Comparison of ENCODE assay signal across 8 mouse cellular contexts in genomic region chr17:84179973-84180365, GRCm38 (mm10). TPM values are rescaled to one million over a fixed set of nuclear protein-coding genes. Genes with fewer than 3 reads are reported as not detected.
A peak's percentile ranks its signal among the peaks of the same experiment; 100 is the strongest.
DNase-seq lines count a peak whose midpoint lies in the region; ATAC-seq lines count a peak whose summit lies in the region.

No protein-coding gene starts in this region.

- no peak overlapping the region for H3K4me2 ChIP-seq in kidney, embryonic 14.5 days (replicated peaks; ENCODE audit: low read depth, low read length)
- H3K4me2 ChIP-seq in limb, embryonic 12.5 days = no peak overlapping the region

- 73% methylated on average over 4 of the region's 4 CpGs for WGBS in kidney, embryonic 14.5 days
- WGBS in limb, embryonic 12.5 days = 38% methylated on average over 4 of the region's 4 CpGs

- peaks cover 2% of the 10 kb centered on the region; the same call in 1 of the 2 replicates for H3K36me3 ChIP-seq in kidney, embryonic 14.5 days (ENCODE audit: control insufficient read depth, insufficient read depth, low read length)
- H3K36me3 ChIP-seq in limb, embryonic 12.5 days = peaks cover 6% of the 10 kb centered on the region; the same call in 1 of the 2 replicates

- intact Hi-C loops in left cerebral cortex, postnatal 25 days (cut with DNase I) = no loop called here

- ATAC-seq in kidney, embryonic 14.5 days (ENCODE audit: low FRiP score, low TSS enrichment) = no peak
- ATAC-seq in limb, embryonic 12.5 days (ENCODE audit: insufficient number of reproducible peaks, insufficient read depth, low FRiP score, low TSS enrichment, low read depth) = no peak; the same call in 1 of the 2 replicates

- DNase-seq in kidney, adult 8-10 months = no peak
- DNase-seq in urinary bladder, postnatal 25 days (ENCODE audit: low spot score) = peak; percentile 3
- DNase-seq in urinary bladder, adult 18-20 months (ENCODE audit: low spot score in 2 of 2) = no peak
- no peak for DNase-seq in T-cell, adult 2 months (ENCODE audit: low spot score)
- DNase-seq in left cerebral cortex, postnatal 25 days (ENCODE audit: low spot score in 2 of 2) = no peak
- DNase-seq in adrenal gland, adult 8-10 months = no peak

- peaks cover 37% of the 10 kb centered on the region for H3K4me1 ChIP-seq in kidney, embryonic 14.5 days (ENCODE audit: control insufficient read depth, insufficient read depth, low read length)
- peaks cover 52% of the 10 kb centered on the region for H3K4me1 ChIP-seq in limb, embryonic 12.5 days (replicated peaks)

- H3K9me3 ChIP-seq in kidney, embryonic 14.5 days (ENCODE audit: control insufficient read depth, low read length) = no peaks in the 10 kb centered on the region
- H3K9me3 ChIP-seq in limb, embryonic 12.5 days = peaks cover 7% of the 10 kb centered on the region; the same call in 1 of the 2 replicates

- H3K27ac ChIP-seq in kidney, embryonic 14.5 days (ENCODE audit: low read depth, low read length) = peak overlapping the region; percentile 59; the same call in 1 of the 2 replicates
- H3K27ac ChIP-seq in limb, embryonic 12.5 days = peak overlapping the region; percentile 94

- H3K4me3 ChIP-seq in kidney, embryonic 14.5 days (ENCODE audit: low read length) = no peak overlapping the region
- no peak overlapping the region for H3K4me3 ChIP-seq in limb, embryonic 12.5 days (replicated peaks)

- H3K27me3 ChIP-seq in kidney, embryonic 14.5 days (ENCODE audit: control insufficient read depth, insufficient read depth, low read length) = no peaks in the 10 kb centered on the region
- no peaks in the 10 kb centered on the region for H3K27me3 ChIP-seq in limb, embryonic 12.5 days

- H3K9ac ChIP-seq in kidney, embryonic 14.5 days (ENCODE audit: low read depth, low read length) = no peak overlapping the region
- no peak overlapping the region for H3K9ac ChIP-seq in limb, embryonic 12.5 days (replicated peaks)

RNA-seq across cellular contexts. Expression of gene Zfp36l2, which starts 7.8 kb away (rescaled TPM):
- polyA plus RNA-seq in kidney, embryonic 14.5 days (2014; fragmentation: Nextera tagmentation; extraction: Ambion mirVana) = 22.5 and 24.3 TPM in 2 replicates
- 27.9 and 32.7 TPM in 2 replicates for polyA plus RNA-seq in limb, embryonic 12.5 days (2016; fragmentation: Nextera tagmentation; extraction: Ambion mirVana)
- 10 to 100 TPM; 22.3 to 23.4 TPM for total RNA-seq in left cerebral cortex, postnatal 25 days (2021)
- 10 to 100 TPM; 52.8 to 74.4 (median 54.2) TPM for total RNA-seq in adrenal gland, adult 8-10 months (2022)
